Mouse (Mus musculus) midbrain, embryonic 12.5 days (tissue): ENCODE measurements around the gene Ddx51. TPM values are rescaled to one million over a fixed set of nuclear protein-coding genes. Genes with fewer than 3 reads are reported as not detected.

ENCODE experiments used
- ATAC-seq: fragments of 200-750 bp; cut with Nextera tagmentation; 2 replicates; pipeline ENCODE4 v1.8.0; 2017; ENCODE audit warnings: low read depth, moderate TSS enrichment, moderate library complexity; ENCODE audit not compliant: low FRiP score
- H3K27ac ChIP-seq: fragments of 300-500 bp; sonication (generic); replicated peaks from 2 replicates; pipeline ENCODE4 v1.5.1; 2016; ENCODE audit warnings: mild to moderate bottlenecking
- H3K27me3 ChIP-seq: fragments of 300-500 bp; sonication (generic); 2 replicates; pipeline ENCODE4 v1.6.1; 2016; ENCODE audit warnings: mild to moderate bottlenecking
- H3K36me3 ChIP-seq: fragments of 300-500 bp; sonication (generic); 2 replicates; pipeline ENCODE4 v1.6.1; 2016
- H3K4me1 ChIP-seq: fragments of 300-500 bp; sonication (generic); 2 replicates; pipeline ENCODE4 v1.6.1; 2016
- H3K4me2 ChIP-seq: fragments of 300-500 bp; sonication (generic); replicated peaks from 2 replicates; pipeline ENCODE4 v1.6.1; 2016; ENCODE audit warnings: mild to moderate bottlenecking, moderate library complexity
- H3K4me3 ChIP-seq: fragments of 300-500 bp; sonication (generic); 2 replicates; pipeline ENCODE4 v1.5.1; 2016; ENCODE audit warnings: mild to moderate bottlenecking
- H3K9ac ChIP-seq: fragments of 300-500 bp; sonication (generic); replicated peaks from 2 replicates; pipeline ENCODE4 v1.6.1; 2016; ENCODE audit warnings: mild to moderate bottlenecking, moderate library complexity
- H3K9me3 ChIP-seq: fragments of 300-500 bp; sonication (generic); 2 replicates; pipeline ENCODE4 v1.6.1; 2016; ENCODE audit warnings: mild to moderate bottlenecking
- WGBS: fragments of 180-500 bp; shearing (Covaris S2); methylation state at CpG from one replicate; pipeline ENCODE4 v1.1.7; 2016; 5-methylcytosine and 5-hydroxymethylcytosine counted together
- microRNA-seq: library from miRNA; unstranded; fragments of <30 nt; microRNA quantifications from one replicate; pipeline ENCODE4, GENCODE M21; 2017
- polyA plus RNA-seq: library from polyadenylated mRNA; unstranded; fragments of >200 nt; fragmentation: Nextera tagmentation; extraction: Ambion mirVana; gene quantifications from 2 replicates; pipeline ENCODE4 v1.2.1, GENCODE M21; 2016

Gene Ddx51
- polyA plus RNA-seq, 1 experiment from 2014 or later = 35.5 TPM

DNA sequence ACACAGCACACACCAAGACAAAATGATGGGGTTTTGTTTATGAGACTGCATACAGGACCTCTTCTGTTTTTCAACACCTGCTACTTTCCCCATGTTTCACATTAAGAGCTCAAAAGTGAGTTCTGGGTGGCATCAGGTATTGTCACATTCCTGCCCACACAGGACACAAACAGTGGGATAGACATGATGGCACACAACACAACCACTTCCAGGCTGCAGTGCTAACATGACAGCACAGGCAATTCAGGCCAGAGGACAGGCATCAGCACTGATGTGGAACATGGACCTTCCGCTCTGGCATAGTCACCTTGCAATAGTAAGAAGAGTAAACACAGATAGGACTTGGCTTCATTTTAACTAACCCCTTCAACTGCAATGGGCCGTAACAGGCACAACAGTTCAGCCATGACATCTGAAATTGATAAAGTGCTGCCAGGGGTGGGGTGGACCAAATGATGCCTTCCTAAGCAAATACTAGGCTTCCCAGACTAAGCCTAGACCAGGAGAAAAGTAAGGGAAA lies 11.6 kb downstream of the Ddx51 start:
- no peak for ATAC-seq
- H3K36me3 ChIP-seq = peaks cover 85% of the 10 kb centered on the region
- WGBS = 98% methylated on average over 2 of the region's 2 CpGs

GRCm38 (mm10) chr5:110665486-110666121 lies 12.4 kb downstream of the Ddx51 start:
- H3K36me3 ChIP-seq = peaks cover 87% of the 10 kb centered on the region

More for the DNA sequence above, 11.6 kb downstream of the Ddx51 start:
- no peak overlapping the region for H3K4me2 ChIP-seq
- H3K4me3 ChIP-seq = no peak overlapping the region
- no peaks in the 10 kb centered on the region for H3K9me3 ChIP-seq
- no peaks in the 10 kb centered on the region for H3K4me1 ChIP-seq
- H3K9ac ChIP-seq = no peak overlapping the region
- H3K27me3 ChIP-seq = no peaks in the 10 kb centered on the region
- H3K27ac ChIP-seq = no peak overlapping the region

GRCm38 (mm10) chr5:110682041-110682440 lies 28.8 kb downstream of the Ddx51 start:
- Histone ChIP-seq H3K9ac (no peak overlapping the region), H3K4me2 (no peak overlapping the region), H3K4me1 (no peaks in the 10 kb centered on the region), H3K36me3 (peaks cover 96% of the 10 kb centered on the region), H3K27me3 (no peaks in the 10 kb centered on the region), H3K27ac (no peak overlapping the region), H3K9me3 (no peaks in the 10 kb centered on the region), H3K4me3 (no peak overlapping the region)
- WGBS = 93% methylated on average over 8 of the region's 8 CpGs
- ATAC-seq = no peak

More at GRCm38 (mm10) chr5:110665486-110666121, 12.4 kb downstream of the Ddx51 start:
- Histone ChIP-seq H3K9ac (no peak overlapping the region), H3K4me1 (no peaks in the 10 kb centered on the region), H3K4me3 (no peak overlapping the region), H3K9me3 (no peaks in the 10 kb centered on the region), H3K27ac (no peak overlapping the region), H3K4me2 (no peak overlapping the region), H3K27me3 (no peaks in the 10 kb centered on the region)
- no peak for ATAC-seq
- WGBS = 63% methylated on average over 6 of the region's 6 CpGs

GRCm38 (mm10) chr5:110698617-110699016 lies 45.4 kb downstream of the Ddx51 start:
- peaks cover 94% of the 10 kb centered on the region for H3K36me3 ChIP-seq

GRCm38 (mm10) chr5:110704004-110704403 lies 50.8 kb downstream of the Ddx51 start:
- Histone ChIP-seq H3K4me1 (no peaks in the 10 kb centered on the region), H3K9ac (no peak overlapping the region)

More at GRCm38 (mm10) chr5:110698617-110699016, 45.4 kb downstream of the Ddx51 start:
- Histone ChIP-seq H3K4me3 (no peak overlapping the region), H3K9me3 (no peaks in the 10 kb centered on the region), H3K27me3 (no peaks in the 10 kb centered on the region), H3K9ac (no peak overlapping the region), H3K4me1 (no peaks in the 10 kb centered on the region), H3K4me2 (no peak overlapping the region), H3K27ac (no peak overlapping the region)
- no peak for ATAC-seq
- WGBS = 91% methylated on average over 4 of the region's 4 CpGs

GRCm38 (mm10) chr5:110709256-110709655 lies 56.0 kb downstream of the Ddx51 start:
- no peak for ATAC-seq

More at GRCm38 (mm10) chr5:110704004-110704403, 50.8 kb downstream of the Ddx51 start:
- H3K36me3 ChIP-seq = peaks cover 97% of the 10 kb centered on the region
- H3K4me2 ChIP-seq = no peak overlapping the region
- no peaks in the 10 kb centered on the region for H3K27me3 ChIP-seq
- no peak overlapping the region for H3K27ac ChIP-seq
- 96% methylated on average over 1 of the region's 1 CpGs for WGBS
- ATAC-seq = no peak
- no peak overlapping the region for H3K4me3 ChIP-seq
- no peaks in the 10 kb centered on the region for H3K9me3 ChIP-seq

More at GRCm38 (mm10) chr5:110709256-110709655, 56.0 kb downstream of the Ddx51 start:
- Histone ChIP-seq H3K36me3 (peaks cover 70% of the 10 kb centered on the region), H3K9me3 (no peaks in the 10 kb centered on the region), H3K4me1 (no peaks in the 10 kb centered on the region), H3K9ac (no peak overlapping the region), H3K4me2 (no peak overlapping the region), H3K27ac (no peak overlapping the region), H3K27me3 (no peaks in the 10 kb centered on the region), H3K4me3 (no peak overlapping the region)
- WGBS = 93% methylated on average over 4 of the region's 4 CpGs

Small RNA genes lying within 50 kb of the gene (microRNA-seq; reads per million reads assigned to microRNA genes)
- gene Mir7026 = 3.9 reads per million, percentile 15 among the genes with 10 or more reads in this experiment

Other genes with a start within 250 kb of the Ddx51 start
- gene Fbrsl1, start 204.9 kb upstream of the Ddx51 start, polyA plus RNA-seq = 23.8 and 24.0 TPM in 2 replicates
- gene Galnt9, start 109.1 kb upstream of the Ddx51 start, polyA plus RNA-seq = 8.4 and 10.9 TPM in 2 replicates
- 44.7 and 55.9 TPM in 2 replicates for gene Noc4l, start within 50 bp of the Ddx51 start, polyA plus RNA-seq
- 61.7 and 67.4 TPM in 2 replicates for gene Ep400, start 117.3 kb downstream of the Ddx51 start, polyA plus RNA-seq
- gene Pus1, start 127.2 kb downstream of the Ddx51 start, polyA plus RNA-seq = 26.8 and 27.9 TPM in 2 replicates
- 36.5 and 37.5 TPM in 2 replicates for gene Ulk1, start 156.6 kb downstream of the Ddx51 start, polyA plus RNA-seq
- gene Hscb, start 186.3 kb downstream of the Ddx51 start, polyA plus RNA-seq = 20.5 and 21.6 TPM in 2 replicates
- 24.2 and 28.7 TPM in 2 replicates for gene Chek2, start 186.5 kb downstream of the Ddx51 start, polyA plus RNA-seq
- 24.7 and 24.8 TPM in 2 replicates for gene Ttc28, start 226.4 kb downstream of the Ddx51 start, polyA plus RNA-seq